Mouse (Mus musculus) bone marrow macrophage, adult 2 months (primary cell): ENCODE data around the gene Kif21a. TPM values are rescaled to one million over a fixed set of nuclear protein-coding genes. Genes with fewer than 3 reads are reported as not detected.

Source experiments
- H3K27ac ChIP-seq: 2 replicates; pipeline ENCODE4 v1.5.1; 2012; ENCODE audit warnings: low read depth, low read length; ENCODE audit not compliant: insufficient read depth
- H3K4me1 ChIP-seq: 2 replicates; pipeline ENCODE4 v1.6.1; 2012; ENCODE audit warnings: low read length; ENCODE audit not compliant: control insufficient read depth, insufficient read depth
- H3K4me3 ChIP-seq: 2 replicates; pipeline ENCODE4 v1.5.1; 2012; ENCODE audit warnings: mild to moderate bottlenecking, low read length, moderate library complexity; ENCODE audit not compliant: insufficient read depth
- CTCF ChIP-seq: IDR thresholded peaks from 2 replicates; pipeline ENCODE4 v1.5.1; 2012; ENCODE audit warnings: low read depth, mild to moderate bottlenecking, low read length, moderate library complexity
- POLR2A ChIP-seq: IDR thresholded peaks from 2 replicates; pipeline ENCODE4 v1.6.1; 2012; ENCODE audit warnings: mild to moderate bottlenecking, low read depth, low read length, borderline replicate concordance
- polyA plus RNA-seq: library from polyadenylated mRNA; stranded (reverse); fragments of >200 nt; gene quantifications from 2 replicates; pipeline ENCODE4 v1.2.4, GENCODE M21; 2012; ENCODE audit not compliant: missing spikeins, insufficient read depth, insufficient read length

Kif21a gene
- polyA plus RNA-seq, 1 experiment: not detected

- TF ChIP-seq CTCF (no peak), POLR2A (no peak)
- no peaks in the 10 kb centered on the region for H3K4me1 ChIP-seq
- no peak overlapping the region for H3K4me3 ChIP-seq
- H3K27ac ChIP-seq: no peak overlapping the region
Measured at GRCm38 (mm10) chr15:91001037-91001616, 48.6 kb downstream of the Kif21a start.

GRCm38 (mm10) chr15:91000280-91001036, 49.3 kb downstream of the Kif21a start:
- H3K27ac ChIP-seq: no peak overlapping the region
- TF ChIP-seq CTCF: no peak
- no peak for TF ChIP-seq POLR2A
- H3K4me1 ChIP-seq: peaks cover 5% of the 10 kb centered on the region
- H3K4me3 ChIP-seq: no peak overlapping the region

DNA sequence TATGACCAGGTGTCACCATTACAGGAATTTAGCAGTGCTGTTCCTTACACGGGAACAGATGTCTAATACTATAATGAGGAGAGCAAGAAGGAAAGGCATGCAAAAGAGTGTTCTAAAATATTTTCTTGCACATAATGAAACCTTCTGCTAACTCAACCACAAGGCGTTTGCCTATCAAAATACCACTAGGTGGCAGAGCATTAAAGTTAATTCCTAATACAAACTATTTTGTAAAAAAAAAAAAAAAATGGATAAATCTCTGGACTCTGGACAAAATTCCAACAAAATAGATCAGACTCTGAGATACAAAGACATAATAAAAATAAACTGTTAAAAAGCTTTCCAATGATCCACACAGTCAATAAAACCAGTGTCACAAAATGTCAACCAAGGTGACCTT, 56.9 kb downstream of the Kif21a start:
- TF ChIP-seq POLR2A (no peak), CTCF (no peak)
- Histone ChIP-seq H3K4me3 (no peak overlapping the region), H3K27ac (no peak overlapping the region), H3K4me1 (peaks cover 5% of the 10 kb centered on the region)

- TF ChIP-seq CTCF: no peak
- no peak for TF ChIP-seq POLR2A
- Histone ChIP-seq H3K4me1 (peaks cover 5% of the 10 kb centered on the region), H3K27ac (no peak overlapping the region), H3K4me3 (no peak overlapping the region)
Measured at GRCm38 (mm10) chr15:90992388-90992787, 57.4 kb downstream of the Kif21a start.

GRCm38 (mm10) chr15:90991843-90992242, 57.9 kb downstream of the Kif21a start:
- Histone ChIP-seq H3K27ac (no peak overlapping the region), H3K4me3 (no peak overlapping the region), H3K4me1 (peaks cover 5% of the 10 kb centered on the region)
- TF ChIP-seq POLR2A: no peak

- Histone ChIP-seq H3K27ac (no peak overlapping the region), H3K4me3 (no peak overlapping the region), H3K4me1 (no peaks in the 10 kb centered on the region)
- TF ChIP-seq CTCF (no peak), POLR2A (no peak)
Measured at GRCm38 (mm10) chr15:90987714-90988250, 62.0 kb downstream of the Kif21a start.

GRCm38 (mm10) chr15:90975914-90976313, 73.8 kb downstream of the Kif21a start:
- TF ChIP-seq POLR2A (no peak), CTCF (no peak)
- no peak overlapping the region for H3K27ac ChIP-seq
- H3K4me3 ChIP-seq: no peak overlapping the region
- peaks cover 5% of the 10 kb centered on the region; the same call in 1 of the 2 replicates for H3K4me1 ChIP-seq

GRCm38 (mm10) chr15:90971914-90972767, 77.6 kb downstream of the Kif21a start:
- Histone ChIP-seq H3K4me1 (peaks cover 5% of the 10 kb centered on the region; the same call in 1 of the 2 replicates), H3K4me3 (no peak overlapping the region), H3K27ac (no peak overlapping the region)
- TF ChIP-seq POLR2A (no peak), CTCF (no peak)

DNA sequence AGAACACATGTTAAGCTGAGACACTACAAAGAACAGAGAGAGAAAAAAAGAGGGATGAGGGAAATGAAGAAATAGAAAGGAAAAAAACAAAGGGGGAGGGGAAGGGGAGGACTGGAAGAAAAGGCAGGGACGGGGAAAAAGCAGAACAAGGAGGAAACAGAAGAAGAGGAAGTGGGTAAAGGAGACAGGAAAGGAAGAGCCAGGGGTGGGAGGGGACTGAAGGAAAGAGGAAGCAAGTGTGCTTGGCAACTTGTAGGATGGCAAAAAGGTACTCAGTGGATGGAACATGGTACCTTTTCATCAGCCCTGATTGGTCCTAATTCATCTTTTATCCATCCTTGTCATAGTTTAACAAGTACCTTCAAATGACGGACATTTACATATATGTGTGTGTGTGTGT, 86.4 kb downstream of the Kif21a start:
- H3K4me1 ChIP-seq: peaks cover 7% of the 10 kb centered on the region
- H3K4me3 ChIP-seq: no peak overlapping the region
- TF ChIP-seq CTCF (no peak), POLR2A (no peak)
- no peak overlapping the region for H3K27ac ChIP-seq
